Mouse (Mus musculus) limb, embryonic 12.5 days (tissue): ENCODE results near the gene Snapc1. TPM values are rescaled to one million over a fixed set of nuclear protein-coding genes. Genes with fewer than 3 reads are reported as not detected.

Source experiments
- ATAC-seq: fragments of 200-750 bp; cut with Nextera tagmentation; 2 replicates; pipeline ENCODE4 v1.8.0; 2017; ENCODE audit warnings: low read depth, moderate TSS enrichment; ENCODE audit not compliant: insufficient number of reproducible peaks, insufficient read depth, low FRiP score, low TSS enrichment
- H3K27ac ChIP-seq: fragments of 300-500 bp; sonication (generic); 2 replicates; pipeline ENCODE4 v1.5.1; 2016; ENCODE audit warnings: mild to moderate bottlenecking, moderate library complexity
- H3K27me3 ChIP-seq: fragments of 300-500 bp; sonication (generic); 2 replicates; pipeline ENCODE4 v1.6.1; 2016; ENCODE audit warnings: mild to moderate bottlenecking, moderate library complexity
- H3K36me3 ChIP-seq: fragments of 300-500 bp; sonication (generic); 2 replicates; pipeline ENCODE4 v1.6.1; 2016; ENCODE audit warnings: mild to moderate bottlenecking, moderate library complexity
- H3K4me1 ChIP-seq: fragments of 300-500 bp; sonication (generic); replicated peaks from 2 replicates; pipeline ENCODE4 v1.6.1; 2016
- H3K4me2 ChIP-seq: fragments of 300-500 bp; sonication (generic); 2 replicates; pipeline ENCODE4 v1.6.1; 2016; ENCODE audit warnings: mild to moderate bottlenecking, moderate library complexity
- H3K4me3 ChIP-seq: fragments of 300-500 bp; sonication (generic); replicated peaks from 2 replicates; pipeline ENCODE4 v1.5.1; 2016; ENCODE audit warnings: mild to moderate bottlenecking
- H3K9ac ChIP-seq: fragments of 300-500 bp; sonication (generic); replicated peaks from 2 replicates; pipeline ENCODE4 v1.6.1; 2016; ENCODE audit warnings: mild to moderate bottlenecking, moderate library complexity
- H3K9me3 ChIP-seq: fragments of 300-500 bp; sonication (generic); 2 replicates; pipeline ENCODE4 v1.6.1; 2016; ENCODE audit warnings: mild to moderate bottlenecking, moderate library complexity
- WGBS: fragments of 180-500 bp; shearing (Covaris S2); methylation state at CpG from one replicate; pipeline ENCODE4 v1.1.7; 2016; 5-methylcytosine and 5-hydroxymethylcytosine counted together
- polyA plus RNA-seq: library from polyadenylated mRNA; unstranded; fragments of >200 nt; fragmentation: Nextera tagmentation; extraction: Ambion mirVana; gene quantifications from 2 replicates; pipeline ENCODE4 v1.2.1, GENCODE M21; 2016

Snapc1 gene
- polyA plus RNA-seq: 23.0 and 26.5 TPM in 2 replicates

GRCm38 (mm10) chr12:73964291-73965281 is at the start of gene Snapc1:
Gene Snapc1, plus strand, starts transcription at chr12:73964481.
- no peaks in the 10 kb centered on the region for H3K9me3 ChIP-seq
- peaks cover 7% of the 10 kb centered on the region for H3K4me1 ChIP-seq
- peak within 1 kb of the TSS; percentile 76; the same call in 1 of the 2 replicates for H3K27ac ChIP-seq
- ATAC-seq: peak; percentile 99
- peak within 1 kb of the TSS; percentile 78 for H3K4me2 ChIP-seq
- H3K27me3 ChIP-seq: no peaks in the 10 kb centered on the region
- peaks cover 23% of the 10 kb centered on the region for H3K36me3 ChIP-seq
- peak within 1 kb of the TSS; percentile 81 for H3K4me3 ChIP-seq
- peak within 1 kb of the TSS; percentile 85 for H3K9ac ChIP-seq
- 2% methylated on average over 60 of the region's 60 CpGs for WGBS

GRCm38 (mm10) chr12:73918479-73918878 is 45.8 kb upstream of the Snapc1 start:
- Histone ChIP-seq H3K9ac (no peak overlapping the region), H3K27ac (no peak overlapping the region), H3K27me3 (no peaks in the 10 kb centered on the region), H3K4me2 (no peak overlapping the region), H3K36me3 (no peaks in the 10 kb centered on the region), H3K4me3 (no peak overlapping the region), H3K9me3 (no peaks in the 10 kb centered on the region), H3K4me1 (no peaks in the 10 kb centered on the region)
- 93% methylated on average over 5 of the region's 5 CpGs for WGBS
- no peak for ATAC-seq

GRCm38 (mm10) chr12:73930266-73930665 is 34.0 kb upstream of the Snapc1 start:
- H3K4me1 ChIP-seq: no peaks in the 10 kb centered on the region
- H3K4me3 ChIP-seq: no peak overlapping the region
- 92% methylated on average over 3 of the region's 3 CpGs for WGBS
- no peaks in the 10 kb centered on the region for H3K27me3 ChIP-seq
- H3K9ac ChIP-seq: no peak overlapping the region
- ATAC-seq: no peak
- H3K27ac ChIP-seq: no peak overlapping the region
- peaks cover 69% of the 10 kb centered on the region for H3K36me3 ChIP-seq
- no peaks in the 10 kb centered on the region for H3K9me3 ChIP-seq
- H3K4me2 ChIP-seq: no peak overlapping the region

- Histone ChIP-seq H3K9ac (no peak overlapping the region), H3K4me3 (no peak overlapping the region), H3K36me3 (peaks cover 75% of the 10 kb centered on the region), H3K27ac (no peak overlapping the region), H3K27me3 (no peaks in the 10 kb centered on the region), H3K9me3 (no peaks in the 10 kb centered on the region), H3K4me1 (no peaks in the 10 kb centered on the region), H3K4me2 (no peak overlapping the region)
- WGBS: 63% methylated on average over 5 of the region's 5 CpGs
- no peak for ATAC-seq
These were observed 33.0 kb upstream of the Snapc1 start for GRCm38 (mm10) chr12:73931274-73931673.

GRCm38 (mm10) chr12:73934528-73934927 is 29.8 kb upstream of the Snapc1 start:
- Histone ChIP-seq H3K9ac (no peak overlapping the region), H3K27ac (no peak overlapping the region), H3K27me3 (no peaks in the 10 kb centered on the region), H3K4me1 (no peaks in the 10 kb centered on the region), H3K36me3 (peaks cover 82% of the 10 kb centered on the region), H3K9me3 (no peaks in the 10 kb centered on the region), H3K4me2 (no peak overlapping the region), H3K4me3 (no peak overlapping the region)
- WGBS: 85% methylated on average over 2 of the region's 2 CpGs
- ATAC-seq: no peak

- Histone ChIP-seq H3K9me3 (no peaks in the 10 kb centered on the region), H3K9ac (no peak within 1 kb of the TSS), H3K27ac (no peak within 1 kb of the TSS), H3K4me3 (no peak within 1 kb of the TSS), H3K4me2 (no peak within 1 kb of the TSS), H3K4me1 (no peaks in the 10 kb centered on the region), H3K27me3 (no peaks in the 10 kb centered on the region), H3K36me3 (peaks cover 86% of the 10 kb centered on the region)
- WGBS: 92% methylated on average over 1 of the region's 1 CpGs
- no peak for ATAC-seq
These were observed 26.9 kb upstream of the Snapc1 start, which contains the start of gene Gm49321 for GRCm38 (mm10) chr12:73937353-73937752. Gene Gm49321, plus strand, starts transcription at chr12:73937653.

GRCm38 (mm10) chr12:73939542-73939941 is 24.7 kb upstream of the Snapc1 start:
- Histone ChIP-seq H3K27me3 (no peaks in the 10 kb centered on the region), H3K27ac (no peak overlapping the region), H3K4me1 (no peaks in the 10 kb centered on the region), H3K9me3 (no peaks in the 10 kb centered on the region), H3K36me3 (peaks cover 85% of the 10 kb centered on the region), H3K4me3 (no peak overlapping the region), H3K9ac (no peak overlapping the region), H3K4me2 (no peak overlapping the region)
- no peak for ATAC-seq
- WGBS: 96% methylated on average over 6 of the region's 6 CpGs

GRCm38 (mm10) chr12:73948415-73948814 is 15.9 kb upstream of the Snapc1 start:
- no peak for ATAC-seq
- WGBS: 94% methylated on average over 4 of the region's 4 CpGs
- H3K4me3 ChIP-seq: no peak overlapping the region

GRCm38 (mm10) chr12:73949318-73950058 is 14.8 kb upstream of the Snapc1 start:
- Histone ChIP-seq H3K36me3 (peaks cover 24% of the 10 kb centered on the region), H3K9me3 (no peaks in the 10 kb centered on the region), H3K4me2 (peak overlapping the region; percentile 67), H3K27ac (no peak overlapping the region), H3K27me3 (peaks cover 15% of the 10 kb centered on the region), H3K9ac (peak overlapping the region; percentile 42; the same call in 1 of the 2 replicates), H3K4me3 (peak overlapping the region; percentile 36), H3K4me1 (peaks cover 9% of the 10 kb centered on the region)
- peak; percentile 71; the same call in 1 of the 2 replicates for ATAC-seq
- 7% methylated on average over 46 of the region's 46 CpGs for WGBS

More at GRCm38 (mm10) chr12:73948415-73948814, 15.9 kb upstream of the Snapc1 start:
- H3K4me2 ChIP-seq: no peak overlapping the region
- peaks cover 35% of the 10 kb centered on the region for H3K36me3 ChIP-seq
- H3K9me3 ChIP-seq: no peaks in the 10 kb centered on the region
- H3K27me3 ChIP-seq: peaks cover 15% of the 10 kb centered on the region
- no peak overlapping the region for H3K9ac ChIP-seq
- H3K27ac ChIP-seq: no peak overlapping the region
- H3K4me1 ChIP-seq: peaks cover 6% of the 10 kb centered on the region

GRCm38 (mm10) chr12:73952879-73953278 is 11.4 kb upstream of the Snapc1 start:
- ATAC-seq: no peak
- 10% methylated on average over 15 of the region's 15 CpGs for WGBS
- Histone ChIP-seq H3K36me3 (peaks cover 6% of the 10 kb centered on the region; the same call in 1 of the 2 replicates), H3K27ac (no peak overlapping the region), H3K4me3 (peak overlapping the region; percentile 35), H3K4me2 (peak overlapping the region; percentile 61), H3K9ac (peak overlapping the region; percentile 55; the same call in 1 of the 2 replicates), H3K27me3 (peaks cover 15% of the 10 kb centered on the region), H3K9me3 (no peaks in the 10 kb centered on the region), H3K4me1 (peaks cover 9% of the 10 kb centered on the region)
